Mouse (Mus musculus): Measurements from ENCODE around the gene Rhoa. TPM values are rescaled to one million over a fixed set of nuclear protein-coding genes. Genes with fewer than 3 reads are reported as not detected.
"Not testable (repeated sequence)": the region's sequence is repeated elsewhere in the genome, so short reads cannot be mapped to it uniquely, and the experiment has no call there.

The Rhoa gene
- polyA plus RNA-seq (2016; fragmentation: Nextera tagmentation; extraction: Ambion mirVana): 271 and 385 TPM in 2 replicates

GRCm38 (mm10) chr9:108305629-108306520 lies at the start of gene Rhoa, which contains the start of gene Tcta:
Gene Rhoa, plus strand, starts transcription at chr9:108306129.
Gene Tcta, minus strand, starts transcription at chr9:108306160.
- under 1% methylated on average over 80 of the region's 81 CpGs for WGBS
- H3K36me3 ChIP-seq: peaks cover 34% of the 10 kb centered on the region
- H3K27me3 ChIP-seq (ENCODE audit: insufficient read depth, poor library complexity, severe bottlenecking): no peaks in the 10 kb centered on the region
- H3K27ac ChIP-seq: peak within 1 kb of the TSS; percentile 99
- H3K4me3 ChIP-seq: peak within 1 kb of the TSS; percentile 93
- peaks cover 35% of the 10 kb centered on the region for H3K4me1 ChIP-seq (replicated peaks)
- no peaks in the 10 kb centered on the region for H3K9me3 ChIP-seq
- peak; percentile 98 for DNase-seq (ENCODE audit: low spot score)

- DNase-seq (ENCODE audit: low spot score): no peak
- H3K4me3 ChIP-seq: no peak overlapping the region
- no peaks in the 10 kb centered on the region for H3K9me3 ChIP-seq
- H3K4me1 ChIP-seq (replicated peaks): peaks cover 38% of the 10 kb centered on the region
- peaks cover 14% of the 10 kb centered on the region for H3K36me3 ChIP-seq
- no peaks in the 10 kb centered on the region for H3K27me3 ChIP-seq (ENCODE audit: insufficient read depth, poor library complexity, severe bottlenecking)
- WGBS: 88% methylated on average over 4 of the region's 4 CpGs
- no peak overlapping the region for H3K27ac ChIP-seq
Measured at GRCm38 (mm10) chr9:108260526-108260925, 45.4 kb upstream of the Rhoa start.

GRCm38 (mm10) chr9:108261865-108262264 lies 44.1 kb upstream of the Rhoa start:
- Histone ChIP-seq H3K9me3 (no peaks in the 10 kb centered on the region), H3K27ac (no peak overlapping the region), H3K4me1 (replicated peaks) (peaks cover 38% of the 10 kb centered on the region), H3K36me3 (peaks cover 14% of the 10 kb centered on the region), H3K27me3 (ENCODE audit: insufficient read depth, poor library complexity, severe bottlenecking) (no peaks in the 10 kb centered on the region), H3K4me3 (peak overlapping the region; percentile 90)
- WGBS: 80% methylated on average over 7 of the region's 7 CpGs
- DNase-seq (ENCODE audit: low spot score): no peak

GRCm38 (mm10) chr9:108262494-108263049 lies 43.4 kb upstream of the Rhoa start:
- WGBS: 50% methylated on average over 11 of the region's 11 CpGs
- DNase-seq (ENCODE audit: low spot score): no peak
- Histone ChIP-seq H3K9me3 (no peaks in the 10 kb centered on the region), H3K4me1 (replicated peaks) (peaks cover 38% of the 10 kb centered on the region), H3K36me3 (peaks cover 13% of the 10 kb centered on the region), H3K27me3 (ENCODE audit: insufficient read depth, poor library complexity, severe bottlenecking) (no peaks in the 10 kb centered on the region), H3K27ac (peak overlapping the region; percentile 96), H3K4me3 (peak overlapping the region; percentile 90)

DNA sequence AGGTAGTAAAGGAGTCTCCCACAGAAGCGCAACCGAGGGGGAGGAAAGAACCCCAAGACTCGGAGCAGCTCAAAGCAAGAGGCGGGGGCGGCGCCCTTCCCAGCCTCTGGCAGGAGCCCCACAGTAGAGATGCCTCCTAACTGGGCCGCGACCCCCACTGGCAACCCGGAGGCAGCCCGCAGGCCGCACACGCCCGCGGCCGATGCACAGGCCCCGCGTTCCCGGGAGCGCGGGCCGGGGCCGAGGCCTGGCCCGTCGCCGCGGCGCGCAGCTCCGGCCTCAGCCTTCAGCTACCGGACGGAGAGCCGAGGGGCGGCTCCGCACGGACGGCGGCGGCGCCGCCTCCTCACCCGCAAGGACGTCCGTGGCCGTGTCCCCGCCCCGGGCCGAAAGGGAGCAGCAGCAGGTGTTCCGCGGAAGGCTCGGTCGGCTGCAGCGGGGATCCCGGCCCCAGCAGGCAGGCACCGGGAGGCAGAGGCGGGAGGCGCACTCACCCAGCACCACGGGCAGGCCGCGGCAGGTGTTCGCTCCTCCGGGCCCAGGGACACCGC lies 42.7 kb upstream of the Rhoa start:
- H3K4me3 ChIP-seq: peak overlapping the region; percentile 90
- H3K36me3 ChIP-seq: peaks cover 7% of the 10 kb centered on the region; the same call in 1 of the 2 replicates
- H3K27me3 ChIP-seq (ENCODE audit: insufficient read depth, poor library complexity, severe bottlenecking): no peaks in the 10 kb centered on the region
- WGBS: under 1% methylated on average over 62 of the region's 62 CpGs
- peak overlapping the region; percentile 96 for H3K27ac ChIP-seq
- DNase-seq (ENCODE audit: low spot score): no peak
- no peaks in the 10 kb centered on the region for H3K9me3 ChIP-seq
- peaks cover 38% of the 10 kb centered on the region for H3K4me1 ChIP-seq (replicated peaks)

DNA sequence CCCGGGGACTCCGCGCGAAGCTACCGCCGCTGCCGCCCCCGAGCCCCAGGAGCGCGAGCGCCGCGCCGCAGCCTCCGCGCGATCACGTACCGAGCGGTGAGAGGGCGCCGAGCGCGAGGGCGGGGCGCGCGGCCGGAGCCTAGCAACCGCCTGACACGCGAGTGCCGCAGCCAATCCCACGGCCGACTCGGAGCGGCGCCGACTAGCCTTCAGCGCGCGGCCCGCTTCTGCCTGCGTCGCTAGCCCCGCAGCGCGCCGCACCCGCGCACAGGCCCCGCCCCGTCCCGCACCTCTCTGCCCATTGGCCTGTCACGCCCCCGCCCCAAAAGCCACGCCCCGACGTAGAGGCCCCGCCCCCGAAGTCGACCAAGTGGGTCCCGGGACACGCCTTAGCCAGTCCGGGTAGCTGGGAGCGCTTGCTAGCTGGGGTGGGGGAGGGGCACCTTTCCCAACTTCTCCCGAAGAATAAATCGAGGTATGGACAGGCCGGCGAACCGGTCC lies 42.2 kb upstream of the Rhoa start, which contains the start of gene Dag1:
Gene Dag1 (minus strand): TSS at position 269 of the 501 bp plus-strand sequence.
- H3K27me3 ChIP-seq (ENCODE audit: insufficient read depth, poor library complexity, severe bottlenecking): no peaks in the 10 kb centered on the region
- H3K9me3 ChIP-seq: no peaks in the 10 kb centered on the region
- peaks cover 38% of the 10 kb centered on the region for H3K4me1 ChIP-seq (replicated peaks)
- H3K27ac ChIP-seq: peak within 1 kb of the TSS; percentile 96
- peaks cover 6% of the 10 kb centered on the region; the same call in 1 of the 2 replicates for H3K36me3 ChIP-seq
- peak; percentile 100 for DNase-seq (ENCODE audit: low spot score)
- under 1% methylated on average over 71 of the region's 71 CpGs for WGBS
- H3K4me3 ChIP-seq: peak within 1 kb of the TSS; percentile 90

DNA sequence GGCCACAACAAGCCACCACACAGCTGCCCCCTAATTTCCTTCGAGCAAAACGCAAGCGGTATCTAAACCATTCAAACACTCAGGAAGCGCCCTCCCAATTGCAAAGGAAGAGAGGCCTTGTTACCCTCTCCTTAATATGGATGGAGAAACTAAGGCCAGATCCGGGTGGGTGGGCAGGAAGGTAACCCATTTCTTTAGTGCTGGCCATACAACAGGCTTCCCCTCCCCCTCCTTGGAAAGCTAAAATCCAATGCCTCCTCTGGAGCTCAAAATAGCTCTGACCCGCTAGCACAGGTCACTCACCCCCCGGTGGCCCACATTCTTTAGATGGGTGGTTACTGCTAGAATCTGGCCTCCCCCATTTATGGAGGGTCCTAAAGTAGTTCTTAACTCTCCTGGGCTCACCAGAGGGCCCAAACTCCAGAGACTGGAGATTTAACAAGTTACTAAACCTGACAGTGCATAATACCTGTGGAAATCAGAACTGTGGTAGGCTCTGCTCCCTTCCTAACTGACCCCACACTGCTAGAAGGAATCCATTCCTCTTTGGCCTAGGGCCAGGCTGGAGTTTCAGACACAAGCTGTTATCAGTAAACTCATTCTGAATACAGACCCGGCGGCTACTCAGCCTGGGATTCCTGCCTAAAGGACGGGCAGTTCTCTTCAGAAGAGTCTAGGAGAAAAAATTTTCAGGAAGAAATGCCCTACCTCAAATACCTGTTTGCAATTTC lies 41.6 kb upstream of the Rhoa start:
- Histone ChIP-seq H3K4me3 (peak overlapping the region; percentile 90), H3K36me3 (peaks cover 6% of the 10 kb centered on the region; the same call in 1 of the 2 replicates), H3K9me3 (no peaks in the 10 kb centered on the region), H3K4me1 (replicated peaks) (peaks cover 38% of the 10 kb centered on the region), H3K27ac (peak overlapping the region; percentile 96), H3K27me3 (ENCODE audit: insufficient read depth, poor library complexity, severe bottlenecking) (no peaks in the 10 kb centered on the region)
- DNase-seq (ENCODE audit: low spot score): no peak
- 17% methylated on average over 10 of the region's 10 CpGs for WGBS

DNA sequence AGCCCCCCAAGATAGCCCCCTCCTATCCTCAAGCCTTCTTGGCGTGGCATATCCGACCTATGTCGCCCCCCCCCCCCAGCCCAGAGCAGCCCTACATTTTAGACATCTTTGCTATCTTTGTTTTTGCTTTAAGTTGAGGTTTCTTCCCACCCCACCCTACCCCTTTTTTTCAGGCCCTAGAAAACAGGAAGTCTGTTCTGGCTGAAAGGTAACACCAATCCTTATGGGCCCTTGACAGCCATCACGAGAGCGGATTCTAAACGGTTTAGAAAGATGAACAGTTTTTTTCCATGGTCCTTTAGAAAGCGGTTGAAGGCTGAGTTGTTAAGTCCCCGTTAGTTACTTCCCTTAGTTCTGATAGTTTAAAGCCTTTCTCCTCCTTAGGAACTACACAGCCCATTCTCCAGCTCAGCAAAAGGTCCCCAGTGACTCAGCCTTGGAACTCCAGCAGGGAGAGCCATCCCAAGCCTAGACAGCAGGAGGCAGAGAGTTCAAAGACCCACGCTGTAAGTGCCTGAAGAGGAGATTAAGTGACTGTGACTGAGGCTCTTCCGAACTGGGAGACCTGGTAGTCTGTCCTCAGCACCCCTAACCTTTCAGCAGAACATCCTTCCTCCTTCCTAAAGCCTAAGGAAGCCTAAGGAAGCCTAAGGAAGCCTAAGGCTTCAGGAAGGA lies 39.5 kb upstream of the Rhoa start:
- no peak overlapping the region for H3K4me3 ChIP-seq
- H3K36me3 ChIP-seq: no peaks in the 10 kb centered on the region
- H3K4me1 ChIP-seq (replicated peaks): peaks cover 36% of the 10 kb centered on the region
- H3K27me3 ChIP-seq (ENCODE audit: insufficient read depth, poor library complexity, severe bottlenecking): no peaks in the 10 kb centered on the region
- H3K9me3 ChIP-seq: no peaks in the 10 kb centered on the region
- WGBS: 69% methylated on average over 10 of the region's 10 CpGs
- no peak overlapping the region for H3K27ac ChIP-seq
- no peak for DNase-seq (ENCODE audit: low spot score)

DNA sequence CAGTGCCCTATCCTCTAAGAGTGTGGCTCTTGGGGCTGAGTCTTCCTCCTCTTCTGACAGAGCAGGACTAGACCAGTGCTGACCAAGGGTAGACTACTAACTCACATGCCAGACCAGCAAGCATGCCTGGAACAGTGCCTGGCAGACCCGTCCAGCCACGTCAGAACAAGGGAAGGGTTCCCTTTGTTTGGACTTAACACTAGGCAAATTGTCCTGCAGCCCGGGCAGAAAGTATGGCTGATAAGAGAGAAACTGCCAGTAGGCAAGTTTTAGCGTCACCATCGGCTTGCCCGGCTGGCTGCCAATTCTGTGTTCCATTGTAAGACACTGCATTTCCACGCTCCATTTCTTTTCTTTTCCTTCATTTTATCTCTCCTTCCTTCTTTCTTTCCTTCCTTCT lies 38.2 kb upstream of the Rhoa start:
- Histone ChIP-seq H3K27me3 (ENCODE audit: insufficient read depth, poor library complexity, severe bottlenecking) (no peaks in the 10 kb centered on the region), H3K4me3 (no peak overlapping the region), H3K27ac (no peak overlapping the region), H3K9me3 (no peaks in the 10 kb centered on the region), H3K4me1 (replicated peaks) (peaks cover 30% of the 10 kb centered on the region), H3K36me3 (no peaks in the 10 kb centered on the region)
- DNase-seq (ENCODE audit: low spot score): no peak
- WGBS: 87% methylated on average over 7 of the region's 7 CpGs

DNA sequence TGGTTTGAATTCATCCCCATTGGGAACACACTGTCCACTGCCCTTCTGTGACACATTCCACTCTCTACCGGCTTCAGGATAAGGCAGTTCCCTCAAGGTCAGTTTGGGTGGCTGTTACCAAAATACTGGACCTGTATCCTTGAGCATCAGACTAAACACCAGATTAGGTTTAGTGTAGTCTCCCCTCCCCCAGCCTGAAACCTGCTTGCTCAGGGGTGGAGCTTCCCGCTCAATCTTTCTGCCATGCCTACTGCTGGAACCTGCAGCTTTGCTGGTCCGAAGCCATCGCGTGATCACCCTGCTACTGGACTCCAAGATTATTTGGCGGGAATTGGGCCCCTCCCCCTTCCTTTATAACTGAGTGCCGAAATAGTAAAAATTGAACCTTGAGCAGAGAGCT lies 37.2 kb upstream of the Rhoa start:
- peaks cover 23% of the 10 kb centered on the region for H3K4me1 ChIP-seq (replicated peaks)
- H3K27ac ChIP-seq; H3K9me3 ChIP-seq; H3K36me3 ChIP-seq; DNase-seq (ENCODE audit: low spot score); H3K27me3 ChIP-seq (ENCODE audit: insufficient read depth, poor library complexity, severe bottlenecking); H3K4me3 ChIP-seq: not testable (repeated sequence)
- WGBS: 88% methylated on average over 7 of the region's 7 CpGs

- 41% methylated on average over 2 of the region's 2 CpGs for WGBS
- Histone ChIP-seq H3K27me3 (ENCODE audit: insufficient read depth, poor library complexity, severe bottlenecking) (no peaks in the 10 kb centered on the region), H3K4me1 (replicated peaks) (peaks cover 18% of the 10 kb centered on the region; the same call in 1 of the 2 replicates), H3K4me3 (no peak overlapping the region), H3K36me3 (no peaks in the 10 kb centered on the region), H3K27ac (no peak overlapping the region), H3K9me3 (no peaks in the 10 kb centered on the region)
- peak; percentile 25 for DNase-seq (ENCODE audit: low spot score)
Measured at GRCm38 (mm10) chr9:108271941-108272340, 34.0 kb upstream of the Rhoa start.

DNA sequence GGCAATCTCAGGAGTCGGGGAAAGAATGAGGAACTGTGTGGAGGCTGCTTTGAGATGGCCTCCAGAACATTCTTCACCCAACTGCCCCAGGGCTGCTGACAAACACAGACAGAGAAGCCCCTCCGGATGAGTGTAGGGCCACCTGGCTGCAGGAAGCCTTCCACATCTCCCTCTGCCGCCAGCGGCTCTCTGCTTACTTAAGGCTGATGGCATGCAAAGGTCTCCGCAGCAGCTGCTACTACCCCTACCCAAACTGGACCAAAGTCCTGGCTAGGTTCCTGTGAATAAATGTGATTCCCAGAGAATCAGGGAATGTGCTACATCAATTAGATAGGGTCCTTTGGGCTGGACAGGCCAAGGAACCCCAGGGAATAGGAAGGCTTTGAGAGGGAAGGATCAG lies 33.2 kb upstream of the Rhoa start:
- Histone ChIP-seq H3K4me1 (replicated peaks) (peaks cover 18% of the 10 kb centered on the region; the same call in 1 of the 2 replicates), H3K4me3 (no peak overlapping the region), H3K27ac (no peak overlapping the region), H3K36me3 (no peaks in the 10 kb centered on the region), H3K9me3 (no peaks in the 10 kb centered on the region), H3K27me3 (ENCODE audit: insufficient read depth, poor library complexity, severe bottlenecking) (no peaks in the 10 kb centered on the region)
- WGBS: 71% methylated on average over 5 of the region's 5 CpGs
- DNase-seq (ENCODE audit: low spot score): no peak
